ENCODE assay signal across 8 mouse cellular contexts in the genomic region with DNA sequence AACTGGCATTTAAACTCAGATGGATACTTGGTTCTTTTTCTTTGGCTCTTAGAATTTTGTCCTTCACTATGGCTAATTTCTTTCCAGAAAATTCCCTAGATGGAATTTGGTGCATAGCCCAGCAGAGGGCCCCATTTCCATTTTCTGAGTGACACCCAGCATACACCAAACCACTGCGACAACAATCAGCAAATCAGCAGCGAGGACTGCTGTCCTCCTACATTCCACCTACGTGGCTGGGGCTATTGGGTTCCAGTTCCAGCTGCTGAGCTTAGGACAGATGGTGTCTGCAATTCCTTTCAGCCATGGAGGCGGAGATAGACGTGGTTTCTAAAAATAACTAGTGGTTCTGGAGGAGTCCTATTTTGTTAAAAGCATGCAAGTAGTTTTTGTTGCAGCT. TPM values are rescaled to one million over a fixed set of nuclear protein-coding genes. Genes with fewer than 3 reads are reported as not detected.
DNase-seq lines count a peak whose midpoint lies in the region; ATAC-seq and TF ChIP-seq lines count a peak whose summit lies in the region.

No protein-coding gene starts in this region.

- intact Hi-C loops in gastrocnemius, adult 2 months (cut with DNase I): loop anchor here (5.0 kb wide), 1 partner anchor 118 kb away; no protein-coding TSS in a partner anchor

- no peak overlapping the region for H3K4me2 ChIP-seq in liver, embryonic 12.5 days
- H3K4me2 ChIP-seq in hindbrain, embryonic 16.5 days (ENCODE audit: low read length): no peak overlapping the region
- no peak overlapping the region for H3K4me2 ChIP-seq in midbrain, postnatal 0 days (ENCODE audit: low read depth, low read length, poor library complexity, severe bottlenecking)

- no peak overlapping the region for H3K27ac ChIP-seq in liver, embryonic 12.5 days
- peak overlapping the region; percentile 55; the same call in 1 of the 2 replicates for H3K27ac ChIP-seq in cerebellum, adult 2 months (ENCODE audit: insufficient read depth, low read length)
- H3K27ac ChIP-seq in gastrocnemius, adult 2 months: peak overlapping the region; percentile 79
- H3K27ac ChIP-seq in hindbrain, embryonic 16.5 days (ENCODE audit: low read depth, low read length): no peak overlapping the region
- no peak overlapping the region for H3K27ac ChIP-seq in midbrain, postnatal 0 days (ENCODE audit: low read depth, low read length)

- no peaks in the 10 kb centered on the region for H3K27me3 ChIP-seq in liver, embryonic 12.5 days (replicated peaks)
- no peaks in the 10 kb centered on the region for H3K27me3 ChIP-seq in cerebellum, adult 2 months (ENCODE audit: control insufficient read depth, insufficient read depth, low read length)
- no peaks in the 10 kb centered on the region for H3K27me3 ChIP-seq in hindbrain, embryonic 16.5 days (replicated peaks; ENCODE audit: control insufficient read depth, insufficient read depth, low read length)
- no peaks in the 10 kb centered on the region for H3K27me3 ChIP-seq in midbrain, postnatal 0 days (ENCODE audit: insufficient read depth, low read length)

- WGBS in liver, embryonic 12.5 days (ENCODE audit: insufficient replicate concordance): 17% methylated on average over 5 of the region's 5 CpGs
- 6% methylated on average over 5 of the region's 5 CpGs for WGBS in cerebellum, adult 2 months
- WGBS in hindbrain, embryonic 16.5 days: 29% methylated on average over 5 of the region's 5 CpGs
- 29% methylated on average over 5 of the region's 5 CpGs for WGBS in midbrain, postnatal 0 days

- no peak for ATAC-seq in liver, embryonic 12.5 days
- ATAC-seq in hindbrain, embryonic 16.5 days: peak; percentile 84
- ATAC-seq in midbrain, postnatal 0 days (ENCODE audit: low FRiP score): peak; percentile 84; the same call in 1 of the 2 replicates

- TF ChIP-seq POLR2A in cerebellum, adult 2 months (IDR thresholded peaks at IDR 0.05; ENCODE audit: borderline replicate concordance, insufficient read depth, low read length): peak; percentile 28; the same call in 1 of the 2 replicates

- no peak overlapping the region for H3K4me3 ChIP-seq in liver, embryonic 12.5 days
- H3K4me3 ChIP-seq in cerebellum, adult 2 months (replicated peaks; ENCODE audit: insufficient read depth, low read depth, low read length): peak overlapping the region; percentile 56
- no peak overlapping the region for H3K4me3 ChIP-seq in gastrocnemius, adult 2 months
- H3K4me3 ChIP-seq in hindbrain, embryonic 16.5 days (ENCODE audit: low read length): no peak overlapping the region
- no peak overlapping the region for H3K4me3 ChIP-seq in midbrain, postnatal 0 days (ENCODE audit: low read depth, low read length)

- no peaks in the 10 kb centered on the region for H3K4me1 ChIP-seq in liver, embryonic 12.5 days
- no peaks in the 10 kb centered on the region for H3K4me1 ChIP-seq in cerebellum, adult 2 months (ENCODE audit: control insufficient read depth, insufficient read depth, low read length)
- H3K4me1 ChIP-seq in hindbrain, embryonic 16.5 days (ENCODE audit: control insufficient read depth, insufficient read depth, low read depth, low read length): no peaks in the 10 kb centered on the region
- H3K4me1 ChIP-seq in midbrain, postnatal 0 days (ENCODE audit: insufficient read depth, low read length): no peaks in the 10 kb centered on the region

- peak; percentile 43; the same call in 1 of the 2 replicates for TF ChIP-seq CTCF in cerebellum, adult 2 months (IDR thresholded peaks at IDR 0.05; ENCODE audit: borderline replicate concordance, insufficient read depth, low read depth, low read length)
- peak; percentile 61 for TF ChIP-seq CTCF in gastrocnemius, adult 2 months (IDR thresholded peaks at IDR 0.05)
- TF ChIP-seq CTCF in midbrain, postnatal 0 days (IDR thresholded peaks at IDR 0.05): peak; percentile 63

- DNase-seq in liver: peak; percentile 20
- DNase-seq in cerebellum, adult 2 months: peak; percentile 59 to 66
- peak; percentile 81 for DNase-seq in gastrocnemius, adult 2 months
- peak; percentile 72 to 76 for DNase-seq in left cerebral cortex, adult 18-20 months (ENCODE audit: low spot score in 2 of 2)
- peak; percentile 71 for DNase-seq in midbrain, postnatal 0 days (ENCODE audit: low spot score)
- no peak for DNase-seq in thymus, postnatal 25 days

- H3K9me3 ChIP-seq in liver, embryonic 12.5 days (replicated peaks): no peaks in the 10 kb centered on the region
- no peaks in the 10 kb centered on the region for H3K9me3 ChIP-seq in hindbrain, embryonic 16.5 days (ENCODE audit: control insufficient read depth, low read length)
- H3K9me3 ChIP-seq in midbrain, postnatal 0 days (ENCODE audit: low read length): no peaks in the 10 kb centered on the region

- no peak overlapping the region for H3K9ac ChIP-seq in liver, embryonic 12.5 days
- H3K9ac ChIP-seq in hindbrain, embryonic 16.5 days (ENCODE audit: low read depth, low read length): no peak overlapping the region
- H3K9ac ChIP-seq in midbrain, postnatal 0 days (replicated peaks; ENCODE audit: low read length, poor library complexity, severe bottlenecking): no peak overlapping the region

- H3K36me3 ChIP-seq in liver, embryonic 12.5 days: no peaks in the 10 kb centered on the region
- no peaks in the 10 kb centered on the region for H3K36me3 ChIP-seq in hindbrain, embryonic 16.5 days (ENCODE audit: control insufficient read depth, insufficient read depth, low read length)
- no peaks in the 10 kb centered on the region for H3K36me3 ChIP-seq in midbrain, postnatal 0 days (ENCODE audit: insufficient read depth, low read length)

RNA-seq across cellular contexts. Expression of a gene that starts 31.3 kb away (rescaled TPM):
- 58.9 and 62.8 TPM in 2 replicates for polyA plus RNA-seq in liver, embryonic 12.5 days (2016; fragmentation: Nextera tagmentation; extraction: Ambion mirVana)
- polyA plus RNA-seq in cerebellum, adult 2 months (2012; rRNA removed): 306 and 313 TPM in 2 replicates
- 10 to 100 TPM; 87.8 to 98.0 TPM for total RNA-seq in gastrocnemius, adult 2 months (2021)
- 388 and 428 TPM in 2 replicates for polyA plus RNA-seq in hindbrain, embryonic 16.5 days (2015; fragmentation: Nextera tagmentation; extraction: Ambion mirVana)
- 100 to 1,000 TPM; 186 to 189 TPM for total RNA-seq in left cerebral cortex, adult 18-20 months (2021)
- total RNA-seq in midbrain, postnatal 0 days (2014; rRNA removed): 262 and 315 TPM in 2 replicates
- polyA plus RNA-seq in midbrain, postnatal 0 days (2015; fragmentation: Nextera tagmentation; extraction: Ambion mirVana): 424 and 456 TPM in 2 replicates

RNA-seq across cellular contexts. Expression of a gene that starts 41.0 kb away (rescaled TPM):
- 3.7 and 5.1 TPM in 2 replicates for polyA plus RNA-seq in liver, embryonic 12.5 days (2016; fragmentation: Nextera tagmentation; extraction: Ambion mirVana)
- 1.1 and 1.9 TPM in 2 replicates for polyA plus RNA-seq in cerebellum, adult 2 months (2012; rRNA removed)
- 1 to 10 TPM in 1 of 2 experiments, under 1 TPM in 1; 0.48 to 3.0 TPM for total RNA-seq in gastrocnemius, adult 2 months (2021)
- 3.1 and 6.0 TPM in 2 replicates for polyA plus RNA-seq in hindbrain, embryonic 16.5 days (2015; fragmentation: Nextera tagmentation; extraction: Ambion mirVana)
- total RNA-seq in left cerebral cortex, adult 18-20 months (2021): 1 to 10 TPM; 1.4 to 1.5 TPM
- total RNA-seq in midbrain, postnatal 0 days (2014; rRNA removed): 3.8 and 9.3 TPM in 2 replicates
- polyA plus RNA-seq in midbrain, postnatal 0 days (2015; fragmentation: Nextera tagmentation; extraction: Ambion mirVana): 3.2 and 4.1 TPM in 2 replicates

Comparison
In these comparisons a context has a peak if more than half of its experiments do, and no peak if none do; other contexts are left out.
1. H3K27ac ChIP-seq: peak in cerebellum, adult 2 months (single experiment) and gastrocnemius, adult 2 months (single experiment); none in liver, embryonic 12.5 days (single experiment), hindbrain, embryonic 16.5 days (single experiment) and midbrain, postnatal 0 days (single experiment).
2. Peak in every context shown above with its lines, with median percentiles within 50 percentile points of each other: CTCF ChIP-seq.